Mouse (Mus musculus): ENCODE data around the gene Rptor. TPM values are rescaled to one million over a fixed set of nuclear protein-coding genes. Genes with fewer than 3 reads are reported as not detected.
A peak's percentile ranks its signal among the peaks of the same experiment; 100 is the strongest.
"Not testable (repeated sequence)": the region's sequence is repeated elsewhere in the genome, so short reads cannot be mapped to it uniquely, and the experiment has no call there.

Rptor gene
- polyA plus RNA-seq, 1 experiment from 2014 or later: 6.4 TPM

- no peaks in the 10 kb centered on the region for H3K9me3 ChIP-seq (replicated peaks)
- H3K27me3 ChIP-seq: no peaks in the 10 kb centered on the region
- no peak overlapping the region for H3K4me3 ChIP-seq
- no peaks in the 10 kb centered on the region for H3K36me3 ChIP-seq
- WGBS: 83% methylated on average over 9 of the region's 9 CpGs
- H3K4me1 ChIP-seq (replicated peaks): peaks cover 5% of the 10 kb centered on the region
- no peak overlapping the region for H3K9ac ChIP-seq
- H3K4me2 ChIP-seq: no peak overlapping the region
- no peak for ATAC-seq (replicated peaks; ENCODE audit: insufficient number of reproducible peaks, insufficient read depth, low FRiP score, low read depth)
- no peak overlapping the region for H3K27ac ChIP-seq
Measured at GRCm38 (mm10) chr11:119653336-119653735, 50.6 kb downstream of the Rptor start.

DNA sequence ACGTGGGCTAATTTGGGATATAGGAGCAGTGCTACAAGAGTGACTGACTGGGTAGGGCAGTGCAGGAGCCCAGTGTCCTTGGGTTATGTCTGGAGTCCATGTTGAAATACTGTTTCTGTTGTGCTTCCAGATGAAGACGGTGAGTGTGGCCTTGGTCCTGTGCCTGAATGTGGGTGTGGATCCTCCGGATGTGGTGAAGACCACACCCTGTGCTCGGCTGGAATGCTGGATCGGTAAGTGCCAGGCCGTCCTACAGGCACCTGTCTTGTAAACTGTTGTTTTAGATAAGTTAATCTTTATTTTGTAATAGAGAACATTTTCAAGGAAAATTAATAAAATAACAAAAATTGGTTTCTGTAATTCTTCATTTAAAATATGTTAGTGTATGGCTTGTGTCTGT lies 54.8 kb downstream of the Rptor start:
- Histone ChIP-seq H3K9me3 (replicated peaks) (no peaks in the 10 kb centered on the region), H3K27me3 (no peaks in the 10 kb centered on the region), H3K9ac (no peak overlapping the region), H3K36me3 (no peaks in the 10 kb centered on the region), H3K27ac (no peak overlapping the region), H3K4me1 (replicated peaks) (peaks cover 2% of the 10 kb centered on the region; the same call in 1 of the 2 replicates), H3K4me2 (no peak overlapping the region), H3K4me3 (no peak overlapping the region)
- no peak for ATAC-seq (replicated peaks; ENCODE audit: insufficient number of reproducible peaks, insufficient read depth, low FRiP score, low read depth)
- WGBS: 78% methylated on average over 6 of the region's 6 CpGs

GRCm38 (mm10) chr11:119659296-119659695 lies 56.6 kb downstream of the Rptor start:
- H3K4me1 ChIP-seq (replicated peaks): peaks cover 18% of the 10 kb centered on the region
- ATAC-seq (replicated peaks; ENCODE audit: insufficient number of reproducible peaks, insufficient read depth, low FRiP score, low read depth): no peak
- no peaks in the 10 kb centered on the region for H3K27me3 ChIP-seq
- no peak overlapping the region for H3K4me3 ChIP-seq
- no peaks in the 10 kb centered on the region for H3K36me3 ChIP-seq
- H3K4me2 ChIP-seq: no peak overlapping the region
- no peak overlapping the region for H3K9ac ChIP-seq
- no peak overlapping the region for H3K27ac ChIP-seq
- H3K9me3 ChIP-seq (replicated peaks): no peaks in the 10 kb centered on the region
- WGBS: 86% methylated on average over 3 of the region's 3 CpGs

- not testable (repeated sequence) for H3K4me3 ChIP-seq; H3K36me3 ChIP-seq; ATAC-seq (replicated peaks; ENCODE audit: insufficient number of reproducible peaks, insufficient read depth, low FRiP score, low read depth); H3K9me3 ChIP-seq (replicated peaks); H3K27ac ChIP-seq; H3K27me3 ChIP-seq; H3K9ac ChIP-seq; H3K4me2 ChIP-seq
- H3K4me1 ChIP-seq (replicated peaks): peaks cover 23% of the 10 kb centered on the region
- WGBS: 61% methylated on average over 3 of the region's 4 CpGs
Measured at GRCm38 (mm10) chr11:119661479-119661878, 58.8 kb downstream of the Rptor start.

DNA sequence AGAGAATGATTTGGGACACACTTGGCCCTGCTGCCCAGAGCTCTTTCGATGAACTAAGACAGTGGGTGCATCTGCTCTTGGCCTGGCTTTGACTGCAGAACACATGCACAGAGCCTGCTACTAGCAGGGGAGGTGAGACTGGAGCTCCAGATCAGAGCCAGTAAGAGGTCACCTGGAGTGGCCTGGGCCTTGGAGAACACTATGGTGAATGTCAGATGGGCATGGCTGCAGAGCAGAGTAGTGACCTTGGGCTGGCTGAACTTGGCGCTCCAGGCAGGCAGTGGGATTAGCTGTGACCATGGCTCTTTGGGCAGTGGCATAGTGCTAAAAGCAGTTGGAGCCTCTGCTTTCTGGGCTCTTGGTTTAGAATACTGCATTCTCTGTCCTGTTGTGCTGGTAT lies 61.2 kb downstream of the Rptor start:
- Histone ChIP-seq H3K27ac (peak overlapping the region; percentile 23; the same call in 1 of the 2 replicates), H3K9ac (no peak overlapping the region), H3K36me3 (no peaks in the 10 kb centered on the region)

DNA sequence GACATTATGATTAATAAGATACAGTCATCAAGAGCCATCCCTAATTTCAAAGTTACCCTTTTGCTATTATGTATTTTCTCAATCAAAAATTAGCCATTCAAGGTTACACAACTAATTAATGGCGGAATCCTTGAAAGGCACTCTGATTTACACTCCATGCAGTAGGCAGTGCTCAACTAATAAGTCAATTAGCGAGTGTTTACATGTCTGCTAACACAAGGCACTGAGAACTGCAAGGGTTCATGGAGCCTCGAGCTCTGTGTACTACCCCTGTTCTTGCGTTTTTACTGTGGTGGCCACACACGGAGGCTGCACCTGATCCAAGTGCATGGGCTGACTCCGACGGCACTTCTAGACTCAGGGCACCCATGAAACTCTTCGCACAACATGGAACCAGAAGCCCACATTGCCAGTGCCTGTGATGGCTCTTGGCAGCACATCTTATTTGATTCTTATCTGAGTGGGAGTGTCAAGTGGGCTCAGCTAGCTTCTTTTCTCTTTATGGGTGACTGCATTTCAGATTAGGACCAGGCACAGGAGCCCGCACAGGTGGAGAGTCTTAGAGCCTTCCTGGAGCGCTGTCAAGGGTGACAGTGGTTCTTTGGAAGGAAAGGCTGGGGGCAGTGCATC lies 62.1 kb downstream of the Rptor start:
- 83% methylated on average over 10 of the region's 10 CpGs for WGBS
- ATAC-seq (replicated peaks; ENCODE audit: insufficient number of reproducible peaks, insufficient read depth, low FRiP score, low read depth): no peak
- Histone ChIP-seq H3K36me3 (no peaks in the 10 kb centered on the region), H3K4me3 (no peak overlapping the region), H3K27ac (no peak overlapping the region), H3K9me3 (replicated peaks) (no peaks in the 10 kb centered on the region), H3K27me3 (no peaks in the 10 kb centered on the region), H3K4me1 (replicated peaks) (peaks cover 31% of the 10 kb centered on the region), H3K9ac (no peak overlapping the region), H3K4me2 (no peak overlapping the region)

More for the DNA sequence above, 61.2 kb downstream of the Rptor start:
- WGBS: 77% methylated on average over 2 of the region's 2 CpGs
- peak; percentile 39; the same call in 1 of the 2 replicates for ATAC-seq (replicated peaks; ENCODE audit: insufficient number of reproducible peaks, insufficient read depth, low FRiP score, low read depth)
- no peaks in the 10 kb centered on the region for H3K9me3 ChIP-seq (replicated peaks)
- no peaks in the 10 kb centered on the region for H3K27me3 ChIP-seq
- no peak overlapping the region for H3K4me2 ChIP-seq
- H3K4me3 ChIP-seq: no peak overlapping the region
- peaks cover 31% of the 10 kb centered on the region for H3K4me1 ChIP-seq (replicated peaks)

DNA sequence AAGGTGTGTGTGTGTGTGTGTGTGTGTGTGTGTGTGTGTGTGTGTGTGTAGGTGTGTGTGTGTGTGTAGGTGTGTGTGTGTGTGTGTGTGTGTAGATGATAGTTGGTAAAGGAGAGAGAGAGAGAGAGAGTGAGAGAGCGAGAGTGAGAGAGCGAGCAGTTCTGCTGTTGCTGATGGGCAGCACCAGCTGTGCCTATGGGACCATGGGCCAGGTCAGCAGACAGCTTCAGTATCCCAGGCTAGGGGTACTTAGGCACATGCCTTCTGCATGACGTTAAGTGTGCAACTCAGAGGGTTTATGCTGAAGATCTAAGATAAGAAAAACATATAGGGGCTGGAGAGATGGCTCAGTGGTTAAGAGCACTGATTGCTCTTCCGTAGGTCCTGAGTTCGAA lies 62.6 kb downstream of the Rptor start:
- 86% methylated on average over 5 of the region's 5 CpGs for WGBS
- Histone ChIP-seq H3K4me2 (no peak overlapping the region), H3K9ac (no peak overlapping the region), H3K36me3 (no peaks in the 10 kb centered on the region), H3K4me1 (replicated peaks) (peaks cover 31% of the 10 kb centered on the region), H3K4me3 (no peak overlapping the region), H3K27ac (no peak overlapping the region), H3K27me3 (no peaks in the 10 kb centered on the region), H3K9me3 (replicated peaks) (no peaks in the 10 kb centered on the region)
- ATAC-seq (replicated peaks; ENCODE audit: insufficient number of reproducible peaks, insufficient read depth, low FRiP score, low read depth): no peak

DNA sequence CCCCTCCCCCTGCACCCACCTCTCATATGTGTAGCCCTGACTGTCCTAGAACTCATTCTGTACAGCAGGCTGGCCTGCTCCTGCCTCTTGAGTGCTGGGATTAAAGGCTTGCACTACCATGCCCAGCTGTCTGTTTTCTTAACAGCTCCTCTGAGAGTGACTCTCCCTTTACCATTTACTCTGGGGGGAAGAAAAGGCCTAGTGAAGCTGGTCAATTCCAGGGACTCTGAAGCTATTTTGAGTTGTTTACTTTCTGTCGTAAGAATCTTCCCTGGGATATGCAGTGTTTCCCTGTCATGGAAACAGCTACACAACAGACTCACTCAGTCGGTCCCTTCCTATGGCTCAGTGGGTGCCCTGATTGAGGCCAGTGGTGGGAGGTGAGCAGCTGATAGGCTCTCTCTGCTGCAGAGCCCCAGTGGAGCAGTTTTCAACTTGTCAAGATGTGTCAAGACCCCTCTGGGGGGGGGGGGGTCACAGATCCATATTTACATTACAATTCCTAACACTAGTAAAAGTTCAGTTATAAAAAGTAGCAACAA lies 63.9 kb downstream of the Rptor start:
- Histone ChIP-seq H3K27me3 (no peaks in the 10 kb centered on the region), H3K36me3 (no peaks in the 10 kb centered on the region), H3K9me3 (replicated peaks) (no peaks in the 10 kb centered on the region), H3K9ac (no peak overlapping the region), H3K4me1 (replicated peaks) (peaks cover 38% of the 10 kb centered on the region), H3K4me3 (no peak overlapping the region), H3K4me2 (no peak overlapping the region), H3K27ac (peak overlapping the region; percentile 33)
- 14% methylated on average over 2 of the region's 2 CpGs for WGBS
- no peak for ATAC-seq (replicated peaks; ENCODE audit: insufficient number of reproducible peaks, insufficient read depth, low FRiP score, low read depth)

GRCm38 (mm10) chr11:119670690-119671666 lies 68.3 kb downstream of the Rptor start:
- Histone ChIP-seq H3K27ac (no peak overlapping the region), H3K9me3 (replicated peaks) (no peaks in the 10 kb centered on the region), H3K4me3 (no peak overlapping the region), H3K4me1 (replicated peaks) (peaks cover 27% of the 10 kb centered on the region), H3K4me2 (no peak overlapping the region), H3K27me3 (no peaks in the 10 kb centered on the region), H3K9ac (no peak overlapping the region), H3K36me3 (no peaks in the 10 kb centered on the region)
- ATAC-seq (replicated peaks; ENCODE audit: insufficient number of reproducible peaks, insufficient read depth, low FRiP score, low read depth): no peak
- WGBS: 43% methylated on average over 11 of the region's 11 CpGs

DNA sequence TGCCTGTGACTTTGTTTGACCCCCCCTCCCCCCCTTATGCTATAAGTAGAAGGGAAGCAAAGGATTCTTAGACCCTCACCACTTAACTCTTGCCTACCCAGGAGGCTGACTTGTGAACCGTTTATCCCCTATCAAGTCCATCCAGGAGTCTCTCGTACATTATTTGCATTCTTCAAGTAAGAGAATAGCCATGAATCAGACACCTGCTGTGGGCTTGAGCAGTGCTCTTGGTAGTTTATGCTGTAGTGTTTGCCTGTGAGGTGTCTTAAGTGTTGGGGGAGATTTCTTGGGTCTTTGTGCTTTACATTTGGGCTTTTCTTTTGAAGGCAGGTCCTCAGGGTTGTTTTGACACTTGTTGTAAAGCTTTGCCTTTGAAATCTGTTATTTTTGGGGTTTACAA lies 69.3 kb downstream of the Rptor start:
- H3K36me3 ChIP-seq: no peaks in the 10 kb centered on the region
- ATAC-seq (replicated peaks; ENCODE audit: insufficient number of reproducible peaks, insufficient read depth, low FRiP score, low read depth): no peak
- H3K27me3 ChIP-seq: no peaks in the 10 kb centered on the region
- H3K27ac ChIP-seq: no peak overlapping the region
- no peaks in the 10 kb centered on the region for H3K9me3 ChIP-seq (replicated peaks)
- peaks cover 30% of the 10 kb centered on the region for H3K4me1 ChIP-seq (replicated peaks)
- H3K4me2 ChIP-seq: no peak overlapping the region
- 44% methylated on average over 2 of the region's 2 CpGs for WGBS
- no peak overlapping the region for H3K4me3 ChIP-seq
- H3K9ac ChIP-seq: no peak overlapping the region

GRCm38 (mm10) chr11:119672775-119673174 lies 70.1 kb downstream of the Rptor start:
- ATAC-seq (replicated peaks; ENCODE audit: insufficient number of reproducible peaks, insufficient read depth, low FRiP score, low read depth): no peak
- Histone ChIP-seq H3K9me3 (replicated peaks) (no peaks in the 10 kb centered on the region), H3K4me1 (replicated peaks) (peaks cover 33% of the 10 kb centered on the region), H3K9ac (no peak overlapping the region), H3K4me2 (no peak overlapping the region), H3K27me3 (no peaks in the 10 kb centered on the region), H3K27ac (no peak overlapping the region), H3K4me3 (no peak overlapping the region), H3K36me3 (no peaks in the 10 kb centered on the region)
- 47% methylated on average over 4 of the region's 4 CpGs for WGBS
